Mouse (Mus musculus) hindbrain, postnatal 0 days (tissue): ENCODE data around the gene Olfr221. TPM values are rescaled to one million over a fixed set of nuclear protein-coding genes. Genes with fewer than 3 reads are reported as not detected.
"Not testable (repeated sequence)": the region's sequence is repeated elsewhere in the genome, so short reads cannot be mapped to it uniquely, and the experiment has no call there.

ENCODE experiments used
- ATAC-seq: fragments of 200-750 bp; cut with Nextera tagmentation; 2 replicates; pipeline ENCODE4 v1.8.0; 2017; ENCODE audit warnings: mild to moderate bottlenecking, moderate TSS enrichment, moderate library complexity
- DNase-seq: peaks from one replicate; pipeline ENCODE4 v3.0.0-alpha.2; 2015; ENCODE audit warnings: low spot score
- H3K27ac ChIP-seq: fragments of 300-500 bp; sonication (generic); 2 replicates; pipeline ENCODE4 v1.5.1; 2014; ENCODE audit warnings: mild to moderate bottlenecking
- H3K27me3 ChIP-seq: fragments of 300-500 bp; sonication (generic); 2 replicates; pipeline ENCODE4 v1.6.1; 2014; ENCODE audit warnings: low read length, mixed read lengths; ENCODE audit not compliant: insufficient read depth
- H3K36me3 ChIP-seq: fragments of 300-500 bp; sonication (generic); 2 replicates; pipeline ENCODE4 v1.6.1; 2014; ENCODE audit warnings: low read length, mixed read lengths; ENCODE audit not compliant: insufficient read depth
- H3K4me1 ChIP-seq: fragments of 300-500 bp; sonication (generic); 2 replicates; pipeline ENCODE4 v1.6.1; 2014; ENCODE audit warnings: antibody characterized with exemption, low read length, mixed read lengths; ENCODE audit not compliant: insufficient read depth
- H3K4me2 ChIP-seq: fragments of 300-500 bp; sonication (generic); 2 replicates; pipeline ENCODE4 v1.6.1; 2014; ENCODE audit warnings: low read depth, mild to moderate bottlenecking, low read length, moderate library complexity, mixed read lengths
- H3K4me3 ChIP-seq: fragments of 300-500 bp; sonication (generic); 2 replicates; pipeline ENCODE4 v1.5.1; 2014; ENCODE audit warnings: low read length
- H3K9ac ChIP-seq: fragments of 300-500 bp; sonication (generic); replicated peaks from 2 replicates; pipeline ENCODE4 v1.6.1; 2014; ENCODE audit warnings: mild to moderate bottlenecking, low read length, moderate library complexity, mixed read lengths
- H3K9me3 ChIP-seq: fragments of 300-500 bp; sonication (generic); 2 replicates; pipeline ENCODE4 v1.6.1; 2016; ENCODE audit warnings: low read length, mixed read lengths
- CTCF ChIP-seq: IDR thresholded peaks from 2 replicates; pipeline ENCODE4 v1.5.1; 2016; ENCODE audit warnings: antibody characterized with exemption, control low read depth, low read depth
- WGBS: fragments of 180-500 bp; shearing (Covaris S2); extraction: QIAGEN DNeasy Blood & Tissue Kit; methylation state at CpG from one replicate; pipeline ENCODE4 v1.1.7; 2014; 5-methylcytosine and 5-hydroxymethylcytosine counted together
- polyA plus RNA-seq: library from polyadenylated mRNA; unstranded; fragments of >200 nt; fragmentation: Nextera tagmentation; extraction: Ambion mirVana; gene quantifications from 2 replicates; pipeline ENCODE4 v1.2.1, GENCODE M21; 2015
- total RNA-seq: library from RNA; depleted of rRNA; stranded (reverse); fragments of >200 nt; gene quantifications from 2 replicates; pipeline ENCODE4 v1.2.3, GENCODE M21; 2014; rRNA removed

Gene Olfr221
- total RNA-seq (not detected in 2 replicates), polyA plus RNA-seq (not detected in 2 replicates)

DNA sequence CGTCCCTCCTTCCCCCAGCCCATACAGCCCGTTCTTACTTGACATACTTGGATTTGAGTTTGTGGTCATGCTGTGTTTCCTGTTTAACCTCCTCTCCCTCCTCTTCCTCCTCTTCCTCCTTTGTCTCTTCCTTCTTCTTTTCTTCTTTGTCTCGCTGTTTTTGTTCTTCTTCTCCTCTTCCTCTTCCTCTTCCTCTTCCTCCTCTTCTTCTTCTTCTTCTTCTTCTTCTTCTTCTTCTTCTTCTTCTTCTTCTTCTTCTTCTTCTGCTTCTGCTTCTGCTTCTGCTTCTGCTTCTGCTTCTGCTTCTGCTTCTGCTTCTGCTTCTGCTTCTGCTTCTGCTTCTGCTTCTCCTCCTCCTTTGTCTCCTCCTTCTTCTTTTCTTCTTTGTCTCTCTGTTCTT, at the start of gene Olfr221:
TSS of gene Olfr221 (minus strand) at position 101 of the 400 bp plus-strand sequence.
- not testable (repeated sequence) for H3K9me3 ChIP-seq, DNase-seq, H3K4me1 ChIP-seq, H3K27ac ChIP-seq, H3K4me2 ChIP-seq, H3K36me3 ChIP-seq, ATAC-seq, H3K9ac ChIP-seq, H3K4me3 ChIP-seq, H3K27me3 ChIP-seq
- WGBS, result 65% methylated on average over 3 of the region's 3 CpGs

DNA sequence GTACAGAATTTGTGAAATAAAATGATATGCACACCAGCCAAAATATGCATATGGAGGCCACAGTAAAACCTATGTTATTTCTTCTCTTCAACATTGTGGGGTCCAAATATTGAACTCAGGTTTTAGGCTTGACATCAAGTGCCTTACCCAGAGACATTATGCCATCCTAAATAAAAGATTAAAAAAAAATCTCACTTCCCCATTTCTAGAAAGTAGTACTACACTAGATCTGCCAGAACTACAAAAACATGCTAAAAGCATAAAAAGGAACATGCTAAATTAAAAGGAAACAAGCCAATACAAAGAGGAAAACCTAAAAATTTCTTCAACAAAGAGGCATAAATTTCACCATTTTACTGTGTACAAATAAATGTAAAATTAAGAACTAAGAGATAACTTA, 40.8 kb upstream of the Olfr221 start:
- Histone ChIP-seq H3K27me3 (no peaks in the 10 kb centered on the region), H3K4me2 (no peak overlapping the region), H3K4me1 (no peaks in the 10 kb centered on the region), H3K36me3 (peaks cover 22% of the 10 kb centered on the region; the same call in 1 of the 2 replicates), H3K9me3 (no peaks in the 10 kb centered on the region), H3K9ac (no peak overlapping the region), H3K27ac (no peak overlapping the region), H3K4me3 (no peak overlapping the region)
- ATAC-seq, result no peak
- DNase-seq, result no peak
- no peak for TF ChIP-seq CTCF

DNA sequence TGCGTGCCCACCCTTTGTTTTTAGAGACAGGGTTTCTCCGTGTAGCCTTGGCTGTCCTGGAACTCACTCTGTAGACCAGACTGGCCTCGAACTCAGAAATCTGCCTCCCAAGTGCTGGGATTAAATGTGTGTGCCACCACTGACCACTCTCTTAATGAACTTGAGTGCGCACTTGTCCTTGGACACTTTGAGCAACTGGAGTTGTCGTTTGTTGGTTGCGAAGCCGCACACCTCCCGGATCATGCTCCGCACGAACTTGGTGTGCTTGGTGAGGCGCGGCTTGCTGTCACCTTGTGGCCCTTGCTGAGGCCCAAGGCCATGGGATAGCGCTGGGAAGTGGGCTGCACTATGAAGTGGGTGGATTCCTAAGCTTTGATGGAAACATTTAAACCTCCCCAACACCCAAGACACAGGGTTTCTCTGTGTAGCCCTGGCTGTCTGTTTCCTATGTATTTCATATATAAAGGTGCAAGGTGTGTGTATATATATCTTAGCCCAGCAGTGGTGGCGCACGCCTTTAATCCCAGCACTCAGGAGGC, 29.4 kb upstream of the Olfr221 start:
- Histone ChIP-seq H3K4me3 (no peak overlapping the region), H3K4me2 (no peak overlapping the region), H3K27me3 (no peaks in the 10 kb centered on the region), H3K36me3 (peaks cover 18% of the 10 kb centered on the region), H3K9ac (no peak overlapping the region), H3K27ac (no peak overlapping the region), H3K9me3 (no peaks in the 10 kb centered on the region), H3K4me1 (no peaks in the 10 kb centered on the region)
- DNase-seq, result no peak
- 0 out of 2 replicates have a peak, but pooled peaks have one; percentile 43 for ATAC-seq
- 94% methylated on average over 15 of the region's 15 CpGs for WGBS
- no peak for TF ChIP-seq CTCF

DNA sequence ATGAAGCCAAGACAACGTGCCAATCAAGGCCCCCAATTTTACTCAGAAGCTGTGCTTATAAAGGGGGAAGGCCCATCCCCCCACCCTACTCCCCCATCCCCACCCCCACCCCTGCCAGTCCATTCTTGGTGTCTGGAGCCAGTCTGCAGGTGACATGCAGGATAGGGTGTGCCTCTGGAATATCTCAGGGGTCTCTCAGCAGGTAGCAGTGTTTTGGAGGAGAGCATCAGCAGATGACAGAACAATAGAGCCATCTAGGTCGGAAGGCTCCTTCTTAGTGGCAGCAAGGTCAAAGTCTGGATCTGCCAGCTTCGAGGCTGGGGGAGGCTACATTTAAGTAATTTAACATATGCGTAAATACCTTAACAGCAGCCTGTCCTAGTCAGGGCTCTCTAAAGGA, 23.9 kb upstream of the Olfr221 start:
- no peak overlapping the region for H3K4me2 ChIP-seq
- no peak for TF ChIP-seq CTCF

DNA sequence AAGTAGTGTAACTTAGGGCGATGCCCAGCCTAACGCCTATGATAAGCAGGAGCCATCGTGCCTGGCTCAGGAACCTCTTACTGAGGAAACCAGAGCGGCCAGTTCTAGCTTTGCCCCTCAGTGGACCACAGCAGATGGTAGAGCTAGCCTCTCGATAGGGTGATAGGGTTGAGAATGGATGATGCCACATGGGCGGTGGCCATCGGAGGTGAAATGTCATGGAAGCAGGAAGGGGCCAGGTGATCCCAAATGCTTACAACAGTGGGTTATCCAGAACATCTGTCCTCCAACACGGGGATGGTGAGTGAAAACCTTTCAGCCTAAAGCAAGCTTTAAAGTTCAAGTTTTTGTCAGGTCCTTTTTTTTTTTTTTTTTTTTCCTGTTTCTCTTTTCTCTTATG, 19.5 kb upstream of the Olfr221 start:
- Histone ChIP-seq H3K4me3 (no peak overlapping the region), H3K4me2 (no peak overlapping the region), H3K27me3 (no peaks in the 10 kb centered on the region), H3K4me1 (no peaks in the 10 kb centered on the region), H3K9ac (no peak overlapping the region), H3K9me3 (no peaks in the 10 kb centered on the region), H3K27ac (no peak overlapping the region), H3K36me3 (no peaks in the 10 kb centered on the region)
- ATAC-seq (no peak), DNase-seq (no peak)
- 87% methylated on average over 8 of the region's 8 CpGs for WGBS
- TF ChIP-seq CTCF, result no peak

More for the DNA sequence above, 23.9 kb upstream of the Olfr221 start:
- 58% methylated on average over 4 of the region's 4 CpGs for WGBS
- no peak overlapping the region for H3K9ac ChIP-seq
- H3K27me3 ChIP-seq, result no peaks in the 10 kb centered on the region
- no peaks in the 10 kb centered on the region for H3K9me3 ChIP-seq
- H3K36me3 ChIP-seq, result peaks cover 3% of the 10 kb centered on the region
- no peaks in the 10 kb centered on the region for H3K4me1 ChIP-seq
- ATAC-seq, result no peak
- no peak overlapping the region for H3K27ac ChIP-seq
- no peak for DNase-seq
- no peak overlapping the region for H3K4me3 ChIP-seq

DNA sequence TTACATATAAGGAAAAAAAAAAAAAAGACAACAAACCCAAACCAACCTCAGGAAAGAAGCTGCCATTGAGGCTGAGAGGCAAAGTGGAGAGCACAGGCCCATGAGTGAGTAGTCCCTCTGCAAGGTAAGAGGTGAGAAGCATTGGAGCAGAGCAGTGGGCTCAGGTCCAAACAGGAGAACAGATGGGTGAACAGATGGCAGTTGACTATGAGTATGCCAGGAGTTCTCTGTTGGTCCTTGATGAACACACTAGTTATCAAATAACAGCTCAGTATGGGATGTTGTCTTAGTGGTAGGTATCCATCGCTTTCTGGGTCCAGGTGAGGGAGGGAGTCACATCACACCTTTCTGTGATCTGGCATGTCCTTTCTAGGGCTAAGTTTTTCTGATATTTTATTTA, 18.5 kb upstream of the Olfr221 start:
- no peak for TF ChIP-seq CTCF
- no peaks in the 10 kb centered on the region for H3K4me1 ChIP-seq
- H3K4me3 ChIP-seq, result no peak overlapping the region
- no peak overlapping the region for H3K4me2 ChIP-seq
- 61% methylated on average over 1 of the region's 1 CpGs for WGBS
- H3K9ac ChIP-seq, result no peak overlapping the region
- DNase-seq (peak; percentile 53), ATAC-seq (peak; percentile 35; the same call in 1 of the 2 replicates)
- no peaks in the 10 kb centered on the region for H3K36me3 ChIP-seq
- no peaks in the 10 kb centered on the region for H3K9me3 ChIP-seq
- no peak overlapping the region for H3K27ac ChIP-seq
- no peaks in the 10 kb centered on the region for H3K27me3 ChIP-seq

DNA sequence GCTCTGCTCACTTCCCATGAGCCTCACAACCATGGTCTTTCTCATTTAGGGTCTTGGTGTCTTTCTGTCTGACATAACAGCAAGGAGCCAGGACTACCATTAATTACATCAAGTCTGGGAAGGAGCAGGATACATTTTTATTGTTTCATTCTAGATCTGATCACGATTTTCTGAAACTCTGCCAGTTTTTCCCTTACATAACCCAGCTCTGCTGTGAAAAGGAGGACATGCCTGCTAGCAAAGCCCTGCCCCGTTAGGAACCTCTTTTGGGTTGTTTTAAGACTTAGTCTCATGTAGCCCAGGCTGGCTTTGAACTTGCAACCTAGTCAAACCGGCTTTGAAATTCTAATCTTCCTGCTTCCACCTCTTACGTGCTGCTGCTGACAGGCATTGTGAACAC, 17.7 kb upstream of the Olfr221 start:
- Histone ChIP-seq H3K9ac (no peak overlapping the region), H3K4me3 (no peak overlapping the region), H3K27me3 (no peaks in the 10 kb centered on the region), H3K36me3 (no peaks in the 10 kb centered on the region), H3K27ac (no peak overlapping the region), H3K4me1 (no peaks in the 10 kb centered on the region), H3K9me3 (no peaks in the 10 kb centered on the region), H3K4me2 (no peak overlapping the region)
- no peak for TF ChIP-seq CTCF
- DNase-seq (no peak), ATAC-seq (no peak)
- 72% methylated on average over 4 of the region's 4 CpGs for WGBS

DNA sequence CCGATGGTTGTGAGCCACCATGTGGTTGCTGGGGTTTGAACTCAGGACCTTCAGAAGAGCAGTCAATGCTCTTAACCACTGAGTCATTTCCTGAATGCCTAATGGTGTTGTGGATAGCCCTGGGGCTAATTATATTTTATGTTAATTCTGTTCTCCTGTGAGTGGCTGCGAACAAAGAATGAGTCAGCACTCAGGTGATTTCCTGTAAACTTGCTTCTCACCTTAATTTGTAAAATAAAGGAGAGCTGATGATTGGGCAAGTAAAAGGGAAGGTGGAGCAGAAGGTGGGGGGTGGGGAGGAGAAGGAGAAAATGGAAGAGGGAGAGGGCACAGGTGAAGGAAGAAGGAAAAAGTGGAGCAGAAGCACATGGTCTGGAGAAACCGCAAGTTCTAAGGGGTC, 10.5 kb upstream of the Olfr221 start:
- WGBS, result 90% methylated on average over 3 of the region's 3 CpGs
- ATAC-seq, H3K4me2 ChIP-seq, H3K4me3 ChIP-seq, H3K4me1 ChIP-seq, H3K9ac ChIP-seq, H3K27ac ChIP-seq, H3K9me3 ChIP-seq, H3K36me3 ChIP-seq, DNase-seq, H3K27me3 ChIP-seq: not testable (repeated sequence)
